Mouse (Mus musculus): ENCODE data around the gene Gm6676. TPM values are rescaled to one million over a fixed set of nuclear protein-coding genes. Genes with fewer than 3 reads are reported as not detected.

Gene Gm6676
- polyA plus RNA-seq (2012; rRNA removed), result 0.05 TPM in 1 of 2 replicates, not detected in the other

GRCm38 (mm10) chr14:7125312-7125711 lies at the start of gene Gm6676:
Gene Gm6676, minus strand, starts transcription at chr14:7125412.

GRCm38 (mm10) chr14:7174483-7174971 lies 49.3 kb upstream of the Gm6676 start, which contains the start of gene Gm3512:
Gene Gm3512, minus strand, starts transcription at chr14:7174533.

GRCm38 (mm10) chr14:7100521-7100920 lies 24.7 kb downstream of the Gm6676 start, which contains the start of gene Gm3696:
Gene Gm3696, minus strand, starts transcription at chr14:7100621.

Other genes with a start within 250 kb of the Gm6676 start
- 1.7 and 3.6 TPM in 2 replicates for gene Gm3667, start 235.4 kb downstream of the Gm6676 start, polyA plus RNA-seq (2012; rRNA removed)
- not detected in 2 replicates for gene Gm6356, start 151.6 kb downstream of the Gm6676 start, polyA plus RNA-seq (2012; rRNA removed)
- gene Gm10406, start 98.0 kb downstream of the Gm6676 start, polyA plus RNA-seq (2012; rRNA removed), result 2.4 and 4.5 TPM in 2 replicates
- gene Gm3685, start 80.4 kb downstream of the Gm6676 start, polyA plus RNA-seq (2012; rRNA removed), result 0.11 and 0.20 TPM in 2 replicates
- gene Gm3696, start 24.8 kb downstream of the Gm6676 start, polyA plus RNA-seq (2012; rRNA removed), result 2.4 and 7.7 TPM in 2 replicates
- gene Gm3512, start 49.1 kb upstream of the Gm6676 start, polyA plus RNA-seq (2012; rRNA removed), result 1.5 and 5.7 TPM in 2 replicates
- 0.05 TPM in 1 of 2 replicates, not detected in the other for gene Gm16434, start 69.1 kb upstream of the Gm6676 start, polyA plus RNA-seq (2012; rRNA removed)
- not detected in 2 replicates for gene Gm3727, start 139.3 kb upstream of the Gm6676 start, polyA plus RNA-seq (2012; rRNA removed)
- 1.6 and 4.3 TPM in 2 replicates for gene Gm3739, start 189.6 kb upstream of the Gm6676 start, polyA plus RNA-seq (2012; rRNA removed)
- gene Gm5797, start 207.0 kb upstream of the Gm6676 start, polyA plus RNA-seq (2012; rRNA removed), result not detected in 2 replicates
- not detected in 2 replicates for gene Gm8374, start 239.7 kb upstream of the Gm6676 start, polyA plus RNA-seq (2012; rRNA removed)

Data from central nervous system, embryonic 11.5 days (tissue).